Mouse (Mus musculus): Measurements from ENCODE around the gene Ephx1. TPM values are rescaled to one million over a fixed set of nuclear protein-coding genes. Genes with fewer than 3 reads are reported as not detected.

Ephx1 gene
- polyA plus RNA-seq, 1 experiment from 2014 or later, result 10.3 TPM

DNA sequence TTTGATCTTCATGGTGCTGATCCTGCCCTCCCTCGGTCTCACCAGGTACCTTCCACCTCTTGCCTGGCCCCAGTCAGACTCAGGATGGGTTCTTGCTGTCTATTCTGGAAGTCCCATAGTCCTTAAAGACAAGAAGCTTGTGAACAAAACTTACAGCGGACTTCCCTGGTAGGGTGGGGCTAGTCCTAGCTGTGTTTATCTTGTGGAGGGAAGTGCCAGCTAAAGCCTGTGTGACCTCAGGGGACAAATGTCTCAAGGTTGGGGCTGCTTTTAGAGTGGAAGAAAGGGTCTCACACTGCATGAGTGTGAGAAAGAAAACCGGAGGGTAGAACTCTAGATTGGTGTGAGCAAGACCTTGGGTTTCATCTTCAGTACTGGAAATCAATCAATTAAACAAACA, 54.9 kb downstream of the Ephx1 start:
- Histone ChIP-seq H3K9ac (no peak overlapping the region), H3K4me2 (replicated peaks) (no peak overlapping the region), H3K9me3 (ENCODE audit: control insufficient read depth, low read length) (no peaks in the 10 kb centered on the region), H3K4me3 (replicated peaks; ENCODE audit: low read length) (no peak overlapping the region), H3K27me3 (ENCODE audit: control insufficient read depth, insufficient read depth, low read length) (no peaks in the 10 kb centered on the region), H3K4me1 (replicated peaks; ENCODE audit: control insufficient read depth, insufficient read depth, low read length) (no peaks in the 10 kb centered on the region), H3K27ac (no peak overlapping the region), H3K36me3 (replicated peaks; ENCODE audit: control insufficient read depth, insufficient read depth) (no peaks in the 10 kb centered on the region)
- WGBS, result 87% methylated on average over 3 of the region's 3 CpGs
- DNase-seq (ENCODE audit: low spot score) (no peak), ATAC-seq (ENCODE audit: low FRiP score) (no peak)

DNA sequence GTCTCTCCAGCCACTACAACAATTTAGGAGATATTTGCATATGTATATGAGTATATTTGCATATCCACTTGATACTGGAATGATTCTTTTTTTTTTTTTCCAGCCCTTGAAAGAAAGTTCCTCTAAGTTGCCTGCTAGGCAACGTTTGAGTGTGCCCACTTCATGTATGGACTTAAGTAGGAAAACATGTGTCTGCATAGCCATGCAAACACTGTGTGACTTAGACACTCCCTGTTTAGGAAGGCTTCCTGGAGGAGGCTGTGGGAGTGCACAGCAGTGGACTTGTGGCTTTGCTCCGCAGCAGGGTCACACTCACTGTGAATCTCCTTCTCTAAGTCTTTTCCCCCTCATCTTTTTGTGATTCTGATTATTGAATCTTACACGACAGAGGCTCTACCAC, 61.9 kb downstream of the Ephx1 start:
- H3K4me1 ChIP-seq (replicated peaks; ENCODE audit: control insufficient read depth, insufficient read depth, low read length), result no peaks in the 10 kb centered on the region
- H3K9ac ChIP-seq, result no peak overlapping the region
- no peak for DNase-seq (ENCODE audit: low spot score)
- H3K27ac ChIP-seq, result no peak overlapping the region
- H3K4me3 ChIP-seq (replicated peaks; ENCODE audit: low read length), result no peak overlapping the region
- H3K27me3 ChIP-seq (ENCODE audit: control insufficient read depth, insufficient read depth, low read length), result no peaks in the 10 kb centered on the region
- WGBS, result 61% methylated on average over 3 of the region's 3 CpGs
- no peaks in the 10 kb centered on the region for H3K9me3 ChIP-seq (ENCODE audit: control insufficient read depth, low read length)
- H3K36me3 ChIP-seq (replicated peaks; ENCODE audit: control insufficient read depth, insufficient read depth), result no peaks in the 10 kb centered on the region
- ATAC-seq (ENCODE audit: low FRiP score), result no peak
- no peak overlapping the region for H3K4me2 ChIP-seq (replicated peaks)

DNA sequence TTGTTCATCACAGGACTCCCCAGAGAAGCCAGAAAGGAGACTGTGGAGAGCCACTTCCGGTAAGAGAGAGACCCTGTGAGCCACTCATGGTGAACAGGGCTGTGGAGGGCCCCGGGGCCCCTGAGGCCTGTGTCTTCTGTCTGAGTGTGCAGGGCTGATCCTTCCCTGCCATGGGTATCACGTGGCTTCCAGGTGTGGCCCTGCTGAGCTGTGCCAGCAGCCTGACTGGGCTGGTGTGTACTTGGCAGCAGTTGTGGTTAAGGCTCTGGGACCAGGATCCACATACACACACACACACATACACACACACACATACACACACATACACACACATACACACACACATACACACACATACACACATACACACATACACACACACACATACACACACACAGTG, 62.7 kb downstream of the Ephx1 start:
- Histone ChIP-seq H3K4me1 (replicated peaks; ENCODE audit: control insufficient read depth, insufficient read depth, low read length) (no peaks in the 10 kb centered on the region), H3K27ac (no peak overlapping the region), H3K27me3 (ENCODE audit: control insufficient read depth, insufficient read depth, low read length) (no peaks in the 10 kb centered on the region), H3K36me3 (replicated peaks; ENCODE audit: control insufficient read depth, insufficient read depth) (no peaks in the 10 kb centered on the region), H3K9ac (no peak overlapping the region), H3K4me2 (replicated peaks) (no peak overlapping the region), H3K4me3 (replicated peaks; ENCODE audit: low read length) (no peak overlapping the region), H3K9me3 (ENCODE audit: control insufficient read depth, low read length) (no peaks in the 10 kb centered on the region)
- ATAC-seq (ENCODE audit: low FRiP score) (no peak), DNase-seq (ENCODE audit: low spot score) (no peak)
- 92% methylated on average over 3 of the region's 3 CpGs for WGBS

DNA sequence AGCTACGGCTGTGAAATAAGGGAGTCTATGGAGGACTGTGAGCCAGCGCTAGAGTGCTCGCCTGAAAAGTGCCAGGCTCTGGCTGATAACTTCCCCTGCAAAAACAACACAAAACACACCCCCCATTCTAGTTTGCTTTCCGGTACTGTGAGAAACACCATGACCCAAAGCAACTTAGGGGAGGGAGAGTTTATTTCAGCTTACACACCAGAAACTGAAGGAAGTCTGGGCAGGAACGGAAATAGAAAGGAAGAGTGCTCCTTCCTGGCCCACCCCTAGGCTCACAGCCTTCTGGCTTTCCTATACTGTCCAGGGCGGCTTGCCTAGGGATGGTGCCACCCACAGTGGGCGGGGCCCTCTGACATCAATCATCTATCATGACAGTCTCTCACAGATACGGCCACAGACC, 63.7 kb downstream of the Ephx1 start:
- Histone ChIP-seq H3K36me3 (replicated peaks; ENCODE audit: control insufficient read depth, insufficient read depth) (no peaks in the 10 kb centered on the region), H3K4me2 (replicated peaks) (no peak overlapping the region), H3K27me3 (ENCODE audit: control insufficient read depth, insufficient read depth, low read length) (no peaks in the 10 kb centered on the region), H3K9ac (no peak overlapping the region), H3K4me1 (replicated peaks; ENCODE audit: control insufficient read depth, insufficient read depth, low read length) (no peaks in the 10 kb centered on the region), H3K9me3 (ENCODE audit: control insufficient read depth, low read length) (no peaks in the 10 kb centered on the region), H3K4me3 (replicated peaks; ENCODE audit: low read length) (no peak overlapping the region), H3K27ac (no peak overlapping the region)
- no peak for DNase-seq (ENCODE audit: low spot score)
- no peak for ATAC-seq (ENCODE audit: low FRiP score)
- WGBS, result 88% methylated on average over 8 of the region's 8 CpGs

DNA sequence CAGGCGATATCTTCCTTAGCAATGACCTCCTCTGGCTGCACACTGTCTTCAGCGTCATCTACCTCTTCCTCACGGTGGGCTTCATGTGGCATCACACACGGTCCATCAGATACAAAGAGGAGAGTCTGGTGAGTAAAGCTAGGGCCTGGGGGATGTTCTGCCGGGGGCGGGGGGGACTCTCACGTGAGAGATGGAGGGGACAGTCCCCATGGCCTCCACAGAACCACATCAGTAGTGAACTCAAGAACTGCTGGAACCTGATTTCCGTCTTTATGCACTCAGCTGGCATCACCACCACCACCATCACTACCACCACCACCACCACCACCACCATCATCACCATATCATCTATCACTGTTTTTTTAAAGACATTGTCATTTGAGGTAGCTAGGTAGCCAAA, 64.3 kb downstream of the Ephx1 start:
- DNase-seq (ENCODE audit: low spot score), result no peak

DNA sequence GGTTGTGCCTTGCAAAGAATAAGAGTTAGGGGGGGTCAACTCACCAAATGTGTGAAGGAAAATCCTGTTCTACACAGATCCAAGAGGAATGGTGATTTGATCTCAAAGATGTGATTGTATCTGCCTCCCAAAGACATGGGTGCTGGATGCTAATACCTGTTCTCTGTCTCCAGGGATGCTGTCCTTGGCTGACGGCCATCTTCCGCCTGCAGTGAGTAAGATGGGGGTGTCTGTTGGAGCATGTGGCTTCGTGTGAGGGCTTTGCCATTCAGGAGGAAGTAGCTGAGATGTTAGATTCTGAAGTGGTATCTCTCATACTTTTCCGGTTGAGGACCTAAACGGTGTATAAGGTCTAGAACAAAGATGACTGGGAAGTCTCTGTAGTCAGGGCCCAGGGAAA, 67.9 kb downstream of the Ephx1 start:
- no peak overlapping the region for H3K9ac ChIP-seq
- WGBS, result 91% methylated on average over 5 of the region's 5 CpGs
- no peaks in the 10 kb centered on the region for H3K9me3 ChIP-seq (ENCODE audit: control insufficient read depth, low read length)

More for the DNA sequence above, 64.3 kb downstream of the Ephx1 start:
- H3K9ac ChIP-seq, result no peak overlapping the region
- H3K9me3 ChIP-seq (ENCODE audit: control insufficient read depth, low read length), result no peaks in the 10 kb centered on the region
- no peak overlapping the region for H3K27ac ChIP-seq
- 93% methylated on average over 8 of the region's 8 CpGs for WGBS
- H3K4me2 ChIP-seq (replicated peaks), result no peak overlapping the region
- H3K36me3 ChIP-seq (replicated peaks; ENCODE audit: control insufficient read depth, insufficient read depth), result no peaks in the 10 kb centered on the region
- no peaks in the 10 kb centered on the region for H3K4me1 ChIP-seq (replicated peaks; ENCODE audit: control insufficient read depth, insufficient read depth, low read length)
- H3K27me3 ChIP-seq (ENCODE audit: control insufficient read depth, insufficient read depth, low read length), result no peaks in the 10 kb centered on the region
- ATAC-seq (ENCODE audit: low FRiP score), result no peak
- no peak overlapping the region for H3K4me3 ChIP-seq (replicated peaks; ENCODE audit: low read length)

DNA sequence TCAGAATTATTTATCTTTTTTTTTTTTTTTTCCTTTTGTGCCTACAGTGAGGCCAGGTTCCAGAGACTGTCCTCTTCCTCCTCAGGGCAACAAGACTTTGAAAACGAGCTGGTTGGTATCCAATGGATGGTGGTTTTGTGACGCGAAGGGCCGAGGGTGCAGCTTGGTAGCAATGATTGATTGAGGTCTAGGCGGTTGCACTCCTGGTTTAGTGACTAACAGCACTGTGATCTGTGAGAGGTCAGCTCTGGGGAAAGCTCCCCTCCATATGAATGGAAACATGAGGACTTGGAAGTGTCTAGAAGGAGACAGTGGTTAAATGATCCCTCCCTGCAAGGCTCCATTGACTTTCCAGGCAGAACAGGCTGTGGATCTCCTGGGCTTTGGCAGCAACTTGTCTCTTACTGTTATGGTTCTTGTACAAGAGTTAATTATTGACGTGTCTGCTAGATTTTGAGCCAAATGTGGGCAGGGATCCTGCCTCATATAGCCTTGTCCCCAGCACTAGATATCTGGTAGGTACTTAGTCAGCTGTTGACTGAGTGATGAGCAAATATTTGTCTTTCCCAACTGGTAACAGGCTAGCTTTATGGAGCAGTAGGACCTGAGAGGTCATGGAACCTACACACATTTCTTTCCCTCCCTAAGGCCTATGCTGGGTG, 68.5 kb downstream of the Ephx1 start:
- Histone ChIP-seq H3K36me3 (replicated peaks; ENCODE audit: control insufficient read depth, insufficient read depth) (no peaks in the 10 kb centered on the region), H3K4me2 (replicated peaks) (no peak overlapping the region), H3K27ac (no peak overlapping the region), H3K9me3 (ENCODE audit: control insufficient read depth, low read length) (no peaks in the 10 kb centered on the region), H3K27me3 (ENCODE audit: control insufficient read depth, insufficient read depth, low read length) (no peaks in the 10 kb centered on the region), H3K4me1 (replicated peaks; ENCODE audit: control insufficient read depth, insufficient read depth, low read length) (no peaks in the 10 kb centered on the region), H3K9ac (no peak overlapping the region), H3K4me3 (replicated peaks; ENCODE audit: low read length) (no peak overlapping the region)
- WGBS, result 87% methylated on average over 6 of the region's 6 CpGs
- DNase-seq (ENCODE audit: low spot score), result no peak
- ATAC-seq (ENCODE audit: low FRiP score), result no peak

More for the DNA sequence above, 67.9 kb downstream of the Ephx1 start:
- Histone ChIP-seq H3K4me2 (replicated peaks) (no peak overlapping the region), H3K4me3 (replicated peaks; ENCODE audit: low read length) (no peak overlapping the region), H3K27ac (no peak overlapping the region), H3K4me1 (replicated peaks; ENCODE audit: control insufficient read depth, insufficient read depth, low read length) (no peaks in the 10 kb centered on the region), H3K27me3 (ENCODE audit: control insufficient read depth, insufficient read depth, low read length) (no peaks in the 10 kb centered on the region), H3K36me3 (replicated peaks; ENCODE audit: control insufficient read depth, insufficient read depth) (no peaks in the 10 kb centered on the region)
- ATAC-seq (ENCODE audit: low FRiP score) (no peak), DNase-seq (ENCODE audit: low spot score) (no peak)

DNA sequence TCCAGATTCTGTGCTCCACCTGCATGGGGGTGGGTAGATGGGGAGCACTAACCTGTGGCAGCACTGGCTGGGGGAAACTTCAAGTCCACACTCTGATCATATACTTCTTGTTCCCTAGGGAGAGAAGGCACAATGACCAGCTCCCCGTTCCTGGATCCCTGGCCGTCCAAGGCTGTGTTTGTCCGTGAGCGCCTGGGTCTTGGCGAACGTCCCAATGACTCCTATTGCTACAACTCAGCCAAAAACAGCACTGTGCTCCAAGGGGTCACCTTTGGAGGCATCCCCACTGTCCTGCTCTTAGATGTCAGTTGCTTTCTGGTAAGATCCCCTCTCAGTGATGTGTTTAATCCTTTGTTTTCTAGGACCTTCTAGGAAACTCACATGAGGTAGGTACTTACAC, 74.3 kb downstream of the Ephx1 start:
- Histone ChIP-seq H3K27me3 (ENCODE audit: control insufficient read depth, insufficient read depth, low read length) (peaks cover 32% of the 10 kb centered on the region), H3K4me1 (replicated peaks; ENCODE audit: control insufficient read depth, insufficient read depth, low read length) (peaks cover 9% of the 10 kb centered on the region; the same call in 1 of the 2 replicates), H3K36me3 (replicated peaks; ENCODE audit: control insufficient read depth, insufficient read depth) (no peaks in the 10 kb centered on the region), H3K9ac (no peak overlapping the region), H3K4me3 (replicated peaks; ENCODE audit: low read length) (no peak overlapping the region), H3K4me2 (replicated peaks) (no peak overlapping the region), H3K27ac (no peak overlapping the region), H3K9me3 (ENCODE audit: control insufficient read depth, low read length) (no peaks in the 10 kb centered on the region)
- no peak for ATAC-seq (ENCODE audit: low FRiP score)
- WGBS, result 84% methylated on average over 6 of the region's 6 CpGs
- no peak for DNase-seq (ENCODE audit: low spot score)

DNA sequence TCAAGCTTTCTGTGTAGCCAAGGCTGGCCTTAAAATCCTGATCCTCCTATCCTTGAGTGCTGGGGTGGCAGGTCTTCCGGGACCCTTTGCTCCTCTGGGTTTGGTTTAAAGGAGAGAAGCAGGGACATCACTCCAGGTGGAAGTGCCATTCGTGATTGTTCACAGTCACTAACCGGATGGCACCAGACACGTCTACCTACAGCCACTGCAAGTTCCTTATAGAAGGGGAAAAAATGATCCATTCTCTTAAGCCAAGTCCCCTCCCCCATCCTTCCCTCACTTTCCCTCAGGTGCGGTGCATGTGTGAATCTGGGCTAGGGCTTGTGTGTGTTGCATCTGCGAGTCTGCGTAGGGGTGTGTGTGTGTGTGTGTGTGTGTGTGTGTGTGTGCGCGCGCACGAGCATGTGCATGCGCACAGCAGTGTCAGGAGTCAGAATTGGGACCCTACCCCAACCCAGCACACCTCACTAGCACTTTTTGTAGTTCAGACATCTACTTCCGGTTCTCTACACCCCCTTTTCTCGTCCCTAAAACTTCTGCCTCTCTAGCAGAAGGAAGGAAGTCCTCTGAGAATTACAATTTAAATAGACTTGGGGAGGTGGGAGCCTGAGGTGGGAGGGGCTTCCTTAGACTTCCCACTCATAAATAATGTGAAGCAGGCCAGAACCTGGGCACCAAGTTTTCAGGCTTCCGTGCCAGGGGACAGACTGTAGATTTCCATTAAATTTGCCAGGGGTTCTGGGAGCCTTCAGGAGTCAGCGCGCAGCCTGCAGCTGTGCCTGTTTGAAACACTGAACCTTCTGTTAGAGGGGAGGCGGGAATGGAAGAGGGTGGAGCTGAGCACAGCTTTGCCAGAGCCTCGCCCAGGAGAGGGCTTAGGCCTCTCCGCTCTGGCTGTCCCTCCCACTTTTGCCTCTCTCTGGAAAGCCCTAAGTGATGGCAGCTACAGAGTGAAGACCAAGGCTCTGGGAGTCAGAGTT, 75.4 kb downstream of the Ephx1 start:
- no peak for DNase-seq (ENCODE audit: low spot score)
- Histone ChIP-seq H3K4me2 (replicated peaks) (peak overlapping the region; percentile 25), H3K9me3 (ENCODE audit: control insufficient read depth, low read length) (no peaks in the 10 kb centered on the region), H3K36me3 (replicated peaks; ENCODE audit: control insufficient read depth, insufficient read depth) (no peaks in the 10 kb centered on the region), H3K9ac (no peak overlapping the region; the same call in 1 of the 2 replicates), H3K4me1 (replicated peaks; ENCODE audit: control insufficient read depth, insufficient read depth, low read length) (peaks cover 9% of the 10 kb centered on the region; the same call in 1 of the 2 replicates), H3K27me3 (ENCODE audit: control insufficient read depth, insufficient read depth, low read length) (peaks cover 43% of the 10 kb centered on the region), H3K27ac (no peak overlapping the region), H3K4me3 (replicated peaks; ENCODE audit: low read length) (no peak overlapping the region)
- whole genome bisulfite sequencing, result 29% methylated on average over 20 of the region's 20 CpGs
- peak; percentile 34; the same call in 1 of the 2 replicates for ATAC-seq (ENCODE audit: low FRiP score)

All from hindbrain, embryonic 14.5 days (tissue).